Mouse (Mus musculus): ENCODE results near the gene Fzd4. TPM values are rescaled to one million over a fixed set of nuclear protein-coding genes. Genes with fewer than 3 reads are reported as not detected.

Gene Fzd4
- total and polyA plus RNA-seq, 2 experiments from 2014 or later = 9.6 to 16.0 TPM

DNA sequence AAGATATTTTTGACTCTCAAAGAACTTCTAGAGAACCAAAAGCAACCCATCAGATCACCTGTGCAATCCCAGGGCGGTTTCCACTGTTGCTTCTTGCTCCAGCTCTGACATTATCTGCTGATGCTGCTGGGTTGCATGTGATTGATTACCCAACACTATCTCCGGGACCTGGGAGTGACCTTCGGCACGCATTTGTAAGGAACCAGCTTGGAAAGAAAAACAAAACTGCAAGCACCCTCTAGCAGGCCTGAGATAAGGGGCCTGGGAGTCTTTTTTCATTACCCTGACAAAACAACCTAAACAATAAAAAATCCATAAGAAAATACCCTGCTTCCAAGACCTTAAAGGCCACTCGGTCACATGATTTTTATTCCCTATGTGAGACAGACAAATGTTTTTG, 19.0 kb downstream of the Fzd4 start:
- H3K4me2 ChIP-seq (ENCODE audit: low read depth, low read length) = no peak overlapping the region
- H3K4me1 ChIP-seq (ENCODE audit: control insufficient read depth, insufficient read depth) = 0 out of 2 replicates have a peak, but pooled peaks cover 2% of the 10 kb centered on the region
- ATAC-seq (ENCODE audit: insufficient read depth, low read depth) (no peak), DNase-seq (ENCODE audit: low spot score) (no peak)
- H3K36me3 ChIP-seq (replicated peaks; ENCODE audit: control insufficient read depth, insufficient read depth, low read length) = no peaks in the 10 kb centered on the region
- no peak overlapping the region for H3K27ac ChIP-seq (ENCODE audit: low read depth)
- H3K27me3 ChIP-seq (ENCODE audit: control insufficient read depth, insufficient read depth, low read length) = no peaks in the 10 kb centered on the region
- WGBS = 27% methylated on average over 5 of the region's 5 CpGs
- H3K4me3 ChIP-seq (ENCODE audit: low read depth, low read length) = no peak overlapping the region
- TF ChIP-seq CTCF (IDR thresholded peaks at IDR 0.05; ENCODE audit: low read depth) (no peak), EP300 (IDR thresholded peaks at IDR 0.05; ENCODE audit: low read depth) (no peak)
- H3K9ac ChIP-seq (replicated peaks; ENCODE audit: low read depth, low read length) = no peak overlapping the region
- H3K9me3 ChIP-seq (replicated peaks; ENCODE audit: control insufficient read depth, low read length) = no peaks in the 10 kb centered on the region

DNA sequence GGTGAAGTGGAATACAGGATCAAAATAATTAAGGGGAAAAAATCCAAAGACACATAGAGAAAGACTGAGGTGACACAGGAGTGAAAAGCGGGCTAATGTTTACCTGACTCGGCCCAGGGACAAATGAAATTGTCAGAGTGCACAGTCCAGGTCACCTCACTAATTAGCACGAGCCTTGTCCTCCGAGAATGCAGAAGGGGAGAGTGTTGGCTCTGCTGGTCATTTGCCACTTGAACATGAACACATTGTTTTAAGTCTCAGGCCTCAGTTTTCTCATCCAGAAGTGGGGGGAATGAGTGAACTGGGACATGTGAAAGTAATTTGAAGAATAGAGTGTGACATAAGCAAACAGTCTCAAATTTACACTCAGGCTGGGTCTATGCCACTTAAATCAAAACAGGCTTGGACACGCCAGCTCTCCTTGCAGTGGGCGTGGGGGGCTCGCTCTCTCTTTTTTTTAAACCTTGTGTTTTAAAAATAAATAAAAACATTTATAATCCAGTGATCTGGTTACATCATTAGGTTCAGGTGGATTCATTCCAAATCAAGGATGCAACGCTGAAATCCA, 19.6 kb downstream of the Fzd4 start:
- WGBS = 70% methylated on average over 8 of the region's 8 CpGs
- no peaks in the 10 kb centered on the region for H3K9me3 ChIP-seq (replicated peaks; ENCODE audit: control insufficient read depth, low read length)
- H3K4me1 ChIP-seq (ENCODE audit: control insufficient read depth, insufficient read depth) = no peaks in the 10 kb centered on the region

DNA sequence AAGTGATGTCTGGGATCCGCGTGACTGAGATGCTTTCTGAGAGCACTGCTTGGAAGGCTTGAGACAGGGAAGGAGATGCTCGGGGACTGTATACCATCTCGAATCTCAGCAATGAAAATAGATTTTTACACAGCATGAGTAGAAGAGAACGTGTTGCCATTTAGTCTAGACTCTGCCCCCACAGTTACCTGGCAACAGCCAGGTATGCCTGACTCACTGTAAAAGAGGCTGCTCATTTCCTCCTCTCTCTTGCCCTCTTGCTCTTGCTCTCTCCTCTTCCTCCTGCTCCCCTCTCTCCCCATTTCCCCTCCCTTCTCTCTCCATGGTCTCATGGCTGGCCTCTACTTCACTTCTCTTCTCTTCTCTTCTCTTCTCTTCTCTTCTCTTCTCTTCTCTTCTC, 20.5 kb downstream of the Fzd4 start:
- ATAC-seq (ENCODE audit: insufficient read depth, low read depth) = no peak
- DNase-seq (ENCODE audit: low spot score) = no peak
- Histone ChIP-seq H3K36me3 (replicated peaks; ENCODE audit: control insufficient read depth, insufficient read depth, low read length) (no peaks in the 10 kb centered on the region), H3K9ac (replicated peaks; ENCODE audit: low read depth, low read length) (no peak overlapping the region), H3K4me3 (ENCODE audit: low read depth, low read length) (no peak overlapping the region), H3K4me2 (ENCODE audit: low read depth, low read length) (no peak overlapping the region), H3K9me3 (replicated peaks; ENCODE audit: control insufficient read depth, low read length) (no peaks in the 10 kb centered on the region), H3K27me3 (ENCODE audit: control insufficient read depth, insufficient read depth, low read length) (no peaks in the 10 kb centered on the region), H3K4me1 (ENCODE audit: control insufficient read depth, insufficient read depth) (no peaks in the 10 kb centered on the region), H3K27ac (ENCODE audit: low read depth) (no peak overlapping the region)
- 76% methylated on average over 5 of the region's 5 CpGs for WGBS
- TF ChIP-seq CTCF (IDR thresholded peaks at IDR 0.05; ENCODE audit: low read depth) (no peak), EP300 (IDR thresholded peaks at IDR 0.05; ENCODE audit: low read depth) (no peak)

More for the DNA sequence above, 19.6 kb downstream of the Fzd4 start:
- H3K36me3 ChIP-seq (replicated peaks; ENCODE audit: control insufficient read depth, insufficient read depth, low read length) = no peaks in the 10 kb centered on the region
- no peak for DNase-seq (ENCODE audit: low spot score)
- H3K27ac ChIP-seq (ENCODE audit: low read depth) = no peak overlapping the region
- TF ChIP-seq EP300 (IDR thresholded peaks at IDR 0.05; ENCODE audit: low read depth) (no peak), CTCF (IDR thresholded peaks at IDR 0.05; ENCODE audit: low read depth) (no peak)
- no peak overlapping the region for H3K4me2 ChIP-seq (ENCODE audit: low read depth, low read length)
- no peak for ATAC-seq (ENCODE audit: insufficient read depth, low read depth)
- no peak overlapping the region for H3K9ac ChIP-seq (replicated peaks; ENCODE audit: low read depth, low read length)
- no peak overlapping the region for H3K4me3 ChIP-seq (ENCODE audit: low read depth, low read length)
- H3K27me3 ChIP-seq (ENCODE audit: control insufficient read depth, insufficient read depth, low read length) = no peaks in the 10 kb centered on the region

DNA sequence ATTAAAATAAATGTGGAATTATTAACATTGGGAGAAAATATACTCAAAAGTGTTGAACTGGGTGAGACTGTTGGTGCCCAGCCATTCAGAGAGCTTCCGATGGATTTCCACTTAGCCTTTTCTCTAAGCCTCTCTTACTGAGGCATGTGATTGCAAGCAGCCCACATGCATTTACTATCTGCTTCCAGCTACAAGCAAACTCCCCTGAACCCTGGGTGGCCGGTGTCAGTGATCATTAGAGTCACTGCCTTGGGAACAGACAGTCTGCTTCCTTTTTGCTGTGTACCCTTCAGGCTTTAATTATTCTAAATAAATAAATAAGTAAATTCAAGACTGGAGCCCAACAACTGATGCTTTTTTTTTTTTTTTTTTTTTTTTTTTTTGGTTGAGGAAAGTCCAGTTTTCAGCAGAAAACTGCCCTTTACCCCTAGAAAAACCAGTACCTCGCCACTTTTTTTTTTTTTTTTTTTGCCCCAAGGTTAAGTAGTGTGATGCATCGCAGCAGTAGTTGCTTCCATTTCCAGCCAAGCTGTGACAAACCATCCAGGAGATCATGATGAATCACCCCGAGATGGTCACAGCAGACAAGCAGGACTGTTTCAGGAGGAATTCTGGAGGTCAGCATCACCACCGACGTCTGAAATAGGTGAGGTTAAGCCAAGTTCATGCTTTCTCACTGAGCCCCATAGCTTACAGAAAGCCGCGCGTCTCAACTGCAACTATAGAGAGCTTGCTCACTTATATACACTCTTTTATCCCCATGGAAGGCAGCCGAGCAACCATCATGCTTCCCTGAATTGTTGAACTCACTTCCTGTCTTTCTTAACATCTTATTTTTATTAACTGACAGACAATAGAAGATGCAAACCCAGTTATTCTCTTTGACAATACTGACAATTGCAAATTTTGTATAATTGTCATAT, 21.9 kb downstream of the Fzd4 start:
- DNase-seq (ENCODE audit: low spot score) (no peak), ATAC-seq (ENCODE audit: insufficient read depth, low read depth) (no peak)
- WGBS = 45% methylated on average over 11 of the region's 11 CpGs
- Histone ChIP-seq H3K9me3 (replicated peaks; ENCODE audit: control insufficient read depth, low read length) (no peaks in the 10 kb centered on the region), H3K4me3 (ENCODE audit: low read depth, low read length) (no peak overlapping the region), H3K27me3 (ENCODE audit: control insufficient read depth, insufficient read depth, low read length) (no peaks in the 10 kb centered on the region), H3K9ac (replicated peaks; ENCODE audit: low read depth, low read length) (no peak overlapping the region), H3K4me2 (ENCODE audit: low read depth, low read length) (no peak overlapping the region), H3K4me1 (ENCODE audit: control insufficient read depth, insufficient read depth) (no peaks in the 10 kb centered on the region), H3K27ac (ENCODE audit: low read depth) (no peak overlapping the region), H3K36me3 (replicated peaks; ENCODE audit: control insufficient read depth, insufficient read depth, low read length) (no peaks in the 10 kb centered on the region)
- no peak for TF ChIP-seq CTCF (IDR thresholded peaks at IDR 0.05; ENCODE audit: low read depth)
- no peak for TF ChIP-seq EP300 (IDR thresholded peaks at IDR 0.05; ENCODE audit: low read depth)

DNA sequence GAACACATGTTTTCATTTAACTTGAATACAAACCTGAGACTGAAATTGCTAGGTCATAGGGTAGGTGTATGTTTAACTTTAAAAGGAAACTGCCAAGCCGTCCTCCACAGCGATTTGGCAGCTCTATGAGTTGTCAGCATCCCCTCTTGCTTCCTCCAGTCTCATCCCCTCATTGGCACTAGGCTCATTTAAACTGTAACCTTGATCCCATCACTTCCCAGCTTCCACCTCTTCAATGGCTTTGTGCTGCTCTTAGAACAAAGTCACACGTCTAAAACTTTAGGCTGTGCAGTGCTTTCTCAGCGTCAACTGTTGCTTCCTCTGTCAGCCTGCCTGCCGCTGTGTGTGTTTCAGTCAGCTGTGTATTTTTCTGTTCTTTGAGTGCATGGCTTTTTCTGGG, 22.9 kb downstream of the Fzd4 start:
- no peak overlapping the region for H3K4me2 ChIP-seq (ENCODE audit: low read depth, low read length)
- WGBS = 31% methylated on average over 5 of the region's 5 CpGs
- TF ChIP-seq CTCF (IDR thresholded peaks at IDR 0.05; ENCODE audit: low read depth) (no peak), EP300 (IDR thresholded peaks at IDR 0.05; ENCODE audit: low read depth) (no peak)
- H3K27ac ChIP-seq (ENCODE audit: low read depth) = no peak overlapping the region
- H3K36me3 ChIP-seq (replicated peaks; ENCODE audit: control insufficient read depth, insufficient read depth, low read length) = no peaks in the 10 kb centered on the region
- no peaks in the 10 kb centered on the region for H3K27me3 ChIP-seq (ENCODE audit: control insufficient read depth, insufficient read depth, low read length)
- no peaks in the 10 kb centered on the region for H3K9me3 ChIP-seq (replicated peaks; ENCODE audit: control insufficient read depth, low read length)
- no peak overlapping the region for H3K4me3 ChIP-seq (ENCODE audit: low read depth, low read length)
- DNase-seq (ENCODE audit: low spot score) (no peak), ATAC-seq (ENCODE audit: insufficient read depth, low read depth) (no peak)
- no peak overlapping the region for H3K9ac ChIP-seq (replicated peaks; ENCODE audit: low read depth, low read length)
- no peaks in the 10 kb centered on the region for H3K4me1 ChIP-seq (ENCODE audit: control insufficient read depth, insufficient read depth)
